Mouse (Mus musculus): ENCODE measurements around the gene Tbxas1.

- TF ChIP-seq CTCF (IDR thresholded peaks at IDR 0.05) (no peak), EP300 (IDR thresholded peaks at IDR 0.05) (no peak)
Observed at GRCm38 (mm10) chr6:38938421-38938820, 63.2 kb downstream of the Tbxas1 start.

All from lung, postnatal 0 days (tissue).